Mouse (Mus musculus) small intestine, adult 2 months (tissue): ENCODE results near the gene Rab6b.

ENCODE experiments used
- CTCF ChIP-seq: fragments of 200-500 bp; IDR thresholded peaks from 2 replicates; pipeline ENCODE4 v1.5.1; 2012; ENCODE audit warnings: low read depth, mild to moderate bottlenecking, control low read depth, inconsistent platforms, low read length, moderate library complexity, mixed read lengths; ENCODE audit not compliant: insufficient replicate concordance, insufficient read length; ENCODE audit errors: extremely low read depth
- POLR2A ChIP-seq: fragments of 200-500 bp; IDR thresholded peaks from 2 replicates; pipeline ENCODE4 v1.6.1; 2012; ENCODE audit warnings: low read depth, mild to moderate bottlenecking, control low read depth, inconsistent platforms, low read length, moderate library complexity

DNA sequence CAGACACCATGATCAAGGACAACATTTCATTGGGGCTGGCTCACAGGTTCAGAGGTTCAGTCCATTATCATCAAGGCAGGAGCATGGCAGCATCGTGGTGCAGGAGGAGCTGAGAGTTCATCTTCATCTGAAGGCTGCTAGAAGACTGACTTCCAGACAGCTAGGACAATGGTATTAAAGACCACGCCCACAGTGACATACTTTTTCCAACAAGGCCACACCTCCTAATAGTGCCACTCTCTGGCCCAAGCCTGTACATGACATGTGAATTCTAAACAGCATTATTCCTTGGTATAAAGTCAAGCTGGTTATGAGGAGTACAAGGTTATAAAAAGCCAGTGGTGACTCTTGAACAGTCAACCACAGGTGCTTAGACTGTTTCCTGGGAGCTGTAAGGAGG, 43.0 kb downstream of the Rab6b start:
- TF ChIP-seq CTCF (no peak), POLR2A (no peak)
